Mouse (Mus musculus) stomach, embryonic 15.5 days (tissue): Measurements from ENCODE around the gene Rtel1. TPM values are rescaled to one million over a fixed set of nuclear protein-coding genes. Genes with fewer than 3 reads are reported as not detected.
"Not testable (repeated sequence)": the region's sequence is repeated elsewhere in the genome, so short reads cannot be mapped to it uniquely, and the experiment has no call there.

Experiments
- ATAC-seq: fragments of 200-750 bp; cut with Nextera tagmentation; 2 replicates; pipeline ENCODE4 v1.8.0; 2017; ENCODE audit warnings: low read depth, moderate number of reproducible peaks, moderate TSS enrichment; ENCODE audit not compliant: insufficient read depth, low FRiP score
- H3K27ac ChIP-seq: fragments of 300-500 bp; sonication (generic); 2 replicates; pipeline ENCODE4 v1.5.1; 2015; ENCODE audit warnings: mild to moderate bottlenecking, inconsistent platforms
- H3K27me3 ChIP-seq: fragments of 300-500 bp; sonication (generic); replicated peaks from 2 replicates; pipeline ENCODE4 v1.6.1; 2015; ENCODE audit warnings: inconsistent platforms
- H3K36me3 ChIP-seq: fragments of 300-500 bp; sonication (generic); 2 replicates; pipeline ENCODE4 v1.6.1; 2015; ENCODE audit warnings: inconsistent platforms
- H3K4me1 ChIP-seq: fragments of 300-500 bp; sonication (generic); 2 replicates; pipeline ENCODE4 v1.6.1; 2015; ENCODE audit warnings: inconsistent platforms
- H3K4me2 ChIP-seq: fragments of 300-500 bp; sonication (generic); 2 replicates; pipeline ENCODE4 v1.6.1; 2015; ENCODE audit warnings: mild to moderate bottlenecking, inconsistent platforms
- H3K4me3 ChIP-seq: fragments of 300-500 bp; sonication (generic); replicated peaks from 2 replicates; pipeline ENCODE4 v1.5.1; 2015; ENCODE audit warnings: inconsistent platforms
- H3K9ac ChIP-seq: fragments of 300-500 bp; sonication (generic); 2 replicates; pipeline ENCODE4 v1.6.1; 2015; ENCODE audit warnings: inconsistent platforms
- H3K9me3 ChIP-seq: fragments of 300-500 bp; sonication (generic); 2 replicates; pipeline ENCODE4 v1.6.1; 2016; ENCODE audit warnings: inconsistent platforms
- WGBS: fragments of 180-500 bp; shearing (Covaris S2); methylation state at CpG from one replicate; pipeline ENCODE4 v1.1.7; 2015; 5-methylcytosine and 5-hydroxymethylcytosine counted together
- polyA plus RNA-seq: library from polyadenylated mRNA; unstranded; fragments of >200 nt; fragmentation: Nextera tagmentation; extraction: Ambion mirVana; gene quantifications from 2 replicates; pipeline ENCODE4 v1.2.1, GENCODE M21; 2015

Rtel1 gene
- 35.4 and 39.2 TPM in 2 replicates for polyA plus RNA-seq

DNA sequence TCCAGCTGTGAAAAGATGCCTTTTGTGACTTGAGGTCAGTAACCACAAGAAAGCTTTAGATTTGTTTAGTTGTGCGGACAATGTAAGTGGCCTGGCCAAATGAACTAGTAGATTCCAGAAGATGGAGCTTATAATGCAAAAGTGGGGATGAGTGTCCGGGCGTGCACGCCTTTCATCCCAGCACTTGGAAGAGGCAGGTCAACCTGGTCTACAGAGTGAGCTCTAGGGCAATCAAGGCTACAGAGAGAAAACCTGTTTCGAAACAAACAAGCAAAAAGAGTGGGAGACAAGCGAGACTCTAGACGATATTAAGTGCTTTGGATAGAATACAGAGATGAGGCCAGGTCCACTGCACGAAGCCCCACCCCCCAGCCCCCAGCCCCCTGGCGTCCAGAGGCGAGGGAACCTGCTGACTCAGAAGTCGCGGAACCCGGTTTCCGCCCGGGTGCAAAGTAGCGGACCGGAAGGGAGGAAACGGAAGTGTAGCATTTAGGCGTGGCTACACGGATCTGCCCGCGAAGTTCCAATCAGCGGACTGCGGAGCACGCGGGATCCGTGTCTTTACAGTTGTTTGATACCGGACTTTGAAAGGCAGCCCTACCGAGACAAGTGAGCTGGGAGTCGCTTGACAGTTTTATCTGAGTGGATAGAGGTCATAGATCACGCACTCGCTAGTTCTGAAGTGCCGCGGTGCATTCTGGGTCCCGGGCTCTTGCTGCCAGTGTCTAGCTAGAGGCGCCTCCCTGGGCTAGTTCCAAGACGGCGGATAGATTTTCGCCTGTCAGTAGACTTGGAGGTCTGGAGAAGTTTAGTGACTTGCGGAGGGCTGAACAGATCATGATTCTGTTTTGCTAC lies at the start of gene Rtel1:
TSS of gene Rtel1 (plus strand) at position 492 of the 855 bp plus-strand sequence.
- H3K27ac ChIP-seq, result peak within 1 kb of the TSS; percentile 80
- H3K27me3 ChIP-seq, result peaks cover 7% of the 10 kb centered on the region; the same call in 1 of the 2 replicates
- peak; percentile 91 for ATAC-seq
- 5% methylated on average over 40 of the region's 40 CpGs for WGBS
- peaks cover 20% of the 10 kb centered on the region; the same call in 1 of the 2 replicates for H3K36me3 ChIP-seq
- H3K9ac ChIP-seq, result peak within 1 kb of the TSS; percentile 30
- H3K9me3 ChIP-seq, result no peaks in the 10 kb centered on the region
- H3K4me3 ChIP-seq, result peak within 1 kb of the TSS; percentile 78
- peaks cover 12% of the 10 kb centered on the region for H3K4me1 ChIP-seq
- H3K4me2 ChIP-seq, result peak within 1 kb of the TSS; percentile 69

GRCm38 (mm10) chr2:181272092-181272491 lies 47.4 kb upstream of the Rtel1 start:
- 90% methylated on average over 2 of the region's 2 CpGs for WGBS
- Histone ChIP-seq H3K36me3 (peaks cover 8% of the 10 kb centered on the region; the same call in 1 of the 2 replicates), H3K9me3 (no peaks in the 10 kb centered on the region), H3K4me3 (no peak overlapping the region), H3K4me2 (no peak overlapping the region), H3K27ac (no peak overlapping the region), H3K4me1 (no peaks in the 10 kb centered on the region), H3K9ac (no peak overlapping the region), H3K27me3 (no peaks in the 10 kb centered on the region)
- no peak for ATAC-seq

DNA sequence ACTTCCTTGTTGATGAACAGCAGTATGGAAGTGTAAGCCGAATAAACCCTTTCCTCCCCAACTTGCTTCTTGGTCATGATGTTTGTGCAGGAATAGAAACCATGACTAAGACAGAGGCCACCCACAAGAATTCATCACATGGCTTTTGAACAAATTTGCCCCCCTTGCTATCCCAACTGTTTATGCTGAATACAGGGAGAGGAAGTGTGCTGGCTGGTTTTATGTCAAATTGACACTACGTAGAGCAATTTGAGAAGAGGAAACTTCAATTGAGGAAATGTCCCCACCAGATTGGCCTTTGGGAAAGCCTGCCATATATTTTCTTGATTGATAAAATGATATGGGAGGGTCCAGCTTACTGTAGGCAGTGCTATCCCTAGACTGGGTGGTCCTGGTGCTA lies 45.7 kb upstream of the Rtel1 start:
- ATAC-seq, result no peak
- Histone ChIP-seq H3K9ac (no peak overlapping the region), H3K36me3 (peaks cover 6% of the 10 kb centered on the region; the same call in 1 of the 2 replicates), H3K4me3 (no peak overlapping the region), H3K27me3 (no peaks in the 10 kb centered on the region), H3K9me3 (no peaks in the 10 kb centered on the region), H3K27ac (no peak overlapping the region), H3K4me2 (no peak overlapping the region), H3K4me1 (no peaks in the 10 kb centered on the region)
- 96% methylated on average over 2 of the region's 2 CpGs for WGBS

DNA sequence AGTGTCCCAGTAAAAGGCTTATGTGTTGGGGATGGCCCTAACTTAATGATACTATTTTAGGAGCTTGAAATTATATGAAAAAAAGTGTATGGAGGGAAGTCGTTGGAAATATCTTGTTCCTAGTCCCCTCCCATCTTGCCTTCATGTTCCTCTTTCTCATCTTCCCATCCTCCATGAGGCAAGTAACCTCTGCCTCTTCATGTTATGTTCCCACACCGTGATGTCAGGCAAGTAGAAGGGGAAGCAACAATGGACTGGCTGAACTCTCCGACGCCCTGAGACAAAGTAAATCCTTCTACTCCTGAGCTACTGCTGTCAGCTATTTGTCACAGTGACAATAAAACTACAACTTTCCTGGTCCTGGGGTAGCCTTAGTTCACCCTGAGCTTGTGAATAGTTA lies 44.9 kb upstream of the Rtel1 start:
- Histone ChIP-seq H3K27me3 (no peaks in the 10 kb centered on the region), H3K4me3 (no peak overlapping the region), H3K4me1 (no peaks in the 10 kb centered on the region), H3K27ac (no peak overlapping the region), H3K9me3 (no peaks in the 10 kb centered on the region), H3K36me3 (peaks cover 2% of the 10 kb centered on the region; the same call in 1 of the 2 replicates), H3K9ac (no peak overlapping the region), H3K4me2 (no peak overlapping the region)
- ATAC-seq, result no peak
- 76% methylated on average over 4 of the region's 4 CpGs for WGBS

DNA sequence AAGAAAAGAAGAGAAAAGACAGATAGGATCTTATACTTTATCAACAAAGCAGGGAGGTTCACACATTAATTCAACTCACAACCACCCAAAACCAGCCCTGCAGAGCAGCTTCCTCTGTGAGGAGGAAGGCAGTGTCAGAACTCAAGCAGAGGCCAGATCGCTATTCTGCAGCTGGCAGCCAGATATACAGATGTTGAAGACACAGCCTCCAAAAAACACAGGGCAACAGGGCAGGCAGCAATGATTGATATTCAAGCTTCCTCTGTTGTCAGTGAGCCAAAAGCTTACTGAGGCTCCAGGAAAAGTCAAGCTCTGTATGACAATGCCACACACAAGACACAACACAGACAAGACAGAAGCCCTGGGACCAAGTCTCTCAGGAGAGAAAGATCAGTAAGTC lies 42.8 kb upstream of the Rtel1 start:
- H3K4me2 ChIP-seq, result no peak overlapping the region
- no peak overlapping the region for H3K9ac ChIP-seq
- H3K9me3 ChIP-seq, result no peaks in the 10 kb centered on the region
- 50% methylated on average over 1 of the region's 1 CpGs for WGBS
- no peaks in the 10 kb centered on the region for H3K27me3 ChIP-seq
- H3K27ac ChIP-seq, result no peak overlapping the region
- H3K4me1 ChIP-seq, result no peaks in the 10 kb centered on the region
- peaks cover 8% of the 10 kb centered on the region for H3K36me3 ChIP-seq
- no peak for ATAC-seq
- no peak overlapping the region for H3K4me3 ChIP-seq

DNA sequence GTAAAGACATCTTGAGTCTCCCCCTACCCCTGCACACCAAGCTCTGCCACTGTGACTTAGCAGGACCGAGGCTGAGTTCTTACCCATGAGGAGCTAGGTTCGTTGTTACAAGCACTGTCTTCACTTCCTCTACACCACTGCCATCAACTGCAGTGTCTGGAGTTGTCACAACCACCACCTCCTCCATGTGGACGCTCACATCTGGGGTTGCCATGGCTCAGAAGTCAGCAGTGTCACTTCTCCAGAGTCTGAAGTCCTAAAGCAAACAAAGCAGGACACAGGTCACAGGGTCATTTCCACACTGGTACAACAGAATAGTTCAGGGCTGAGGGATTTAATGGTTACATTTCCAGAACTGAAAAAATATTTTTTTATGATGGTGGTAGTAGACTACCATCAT lies 41.7 kb upstream of the Rtel1 start:
- whole genome bisulfite sequencing, result 65% methylated on average over 3 of the region's 3 CpGs
- Histone ChIP-seq H3K4me1 (no peaks in the 10 kb centered on the region), H3K36me3 (peaks cover 8% of the 10 kb centered on the region), H3K4me3 (no peak overlapping the region), H3K4me2 (no peak overlapping the region), H3K27ac (no peak overlapping the region), H3K27me3 (no peaks in the 10 kb centered on the region), H3K9me3 (no peaks in the 10 kb centered on the region), H3K9ac (no peak overlapping the region)
- ATAC-seq, result no peak

GRCm38 (mm10) chr2:181279968-181280367 lies 39.6 kb upstream of the Rtel1 start:
- no peak overlapping the region for H3K27ac ChIP-seq
- 83% methylated on average over 1 of the region's 1 CpGs for WGBS
- no peaks in the 10 kb centered on the region for H3K9me3 ChIP-seq
- no peak overlapping the region for H3K9ac ChIP-seq
- H3K4me2 ChIP-seq, result no peak overlapping the region
- H3K4me1 ChIP-seq, result no peaks in the 10 kb centered on the region
- peaks cover 12% of the 10 kb centered on the region for H3K36me3 ChIP-seq
- H3K4me3 ChIP-seq, result no peak overlapping the region
- no peak for ATAC-seq
- no peaks in the 10 kb centered on the region for H3K27me3 ChIP-seq

- H3K27ac ChIP-seq, result peak overlapping the region; percentile 94
- H3K4me2 ChIP-seq, result peak overlapping the region; percentile 60
- H3K4me1 ChIP-seq, result peaks cover 2% of the 10 kb centered on the region; the same call in 1 of the 2 replicates
- H3K4me3 ChIP-seq, result peak overlapping the region; percentile 74
- H3K9me3 ChIP-seq, result no peaks in the 10 kb centered on the region
- 0 out of 2 replicates have a peak, but pooled peaks cover 5% of the 10 kb centered on the region for H3K36me3 ChIP-seq
- H3K9ac ChIP-seq, result peak overlapping the region; percentile 74
- H3K27me3 ChIP-seq, result no peaks in the 10 kb centered on the region
- ATAC-seq, result no peak
- WGBS, result 51% methylated on average over 6 of the region's 6 CpGs
These were observed 32.8 kb upstream of the Rtel1 start for GRCm38 (mm10) chr2:181286629-181287337.

- under 1% methylated on average over 43 of the region's 71 CpGs for WGBS
- Histone ChIP-seq H3K9me3 (no peaks in the 10 kb centered on the region), H3K4me3 (peak overlapping the region; percentile 74), H3K4me1 (peaks cover 2% of the 10 kb centered on the region; the same call in 1 of the 2 replicates), H3K4me2 (peak overlapping the region; percentile 60), H3K36me3 (0 out of 2 replicates have a peak, but pooled peaks cover 5% of the 10 kb centered on the region), H3K9ac (peak overlapping the region; percentile 74), H3K27me3 (no peaks in the 10 kb centered on the region), H3K27ac (peak overlapping the region; percentile 94)
- peak; percentile 79 for ATAC-seq
These were observed 32.1 kb upstream of the Rtel1 start for GRCm38 (mm10) chr2:181287338-181287957.

DNA sequence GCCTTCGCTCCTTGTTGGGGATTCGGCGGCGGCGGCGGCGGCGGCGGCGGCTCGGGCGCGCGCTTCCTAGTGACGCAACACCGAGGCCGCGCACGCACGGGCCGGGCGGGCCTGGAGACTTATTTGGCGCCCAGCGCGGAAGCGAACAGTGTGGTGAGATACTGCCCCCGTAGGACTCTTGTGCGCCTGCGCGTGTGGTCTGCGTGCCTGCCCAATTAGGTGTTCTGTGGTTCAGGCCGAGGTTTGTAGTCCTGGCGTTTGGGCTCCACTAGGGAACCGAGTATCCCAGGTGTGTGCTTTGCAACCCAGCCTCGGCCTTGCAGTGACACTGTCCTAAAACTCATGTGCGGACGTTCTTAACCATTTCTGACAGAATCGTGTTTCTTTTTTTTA lies 31.6 kb upstream of the Rtel1 start, which contains the start of gene Gmeb2:
TSS of gene Gmeb2 (minus strand) at position 78 of the 393 bp plus-strand sequence.
- not testable (repeated sequence) for H3K36me3 ChIP-seq
- peak within 1 kb of the TSS; percentile 74 for H3K4me3 ChIP-seq

DNA sequence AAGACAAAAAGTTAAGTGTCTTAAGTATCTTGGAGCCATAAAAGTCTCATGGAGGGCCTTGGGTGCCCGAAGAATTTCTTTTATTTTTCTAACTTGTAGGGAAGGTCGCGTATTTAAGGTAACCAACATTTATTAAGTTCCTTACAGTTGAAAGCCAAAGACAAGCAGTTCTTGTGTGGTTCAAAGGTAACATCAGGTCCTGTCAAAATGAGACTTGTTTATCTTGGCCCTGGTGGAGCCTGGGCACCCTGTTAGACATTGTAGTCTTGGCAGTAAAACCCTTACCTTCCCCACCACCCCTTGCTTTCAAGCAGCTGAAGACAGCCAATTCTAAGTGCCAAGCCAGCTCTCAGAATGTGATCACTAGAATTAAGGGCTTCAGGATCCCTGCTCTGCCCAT lies 30.8 kb upstream of the Rtel1 start:
- WGBS, result 64% methylated on average over 3 of the region's 3 CpGs

More for the DNA sequence above, 31.6 kb upstream of the Rtel1 start, which contains the start of gene Gmeb2:
- ATAC-seq, result peak; percentile 98
- H3K9me3 ChIP-seq, H3K27me3 ChIP-seq, H3K4me1 ChIP-seq: not testable (repeated sequence)
- Histone ChIP-seq H3K9ac (peak within 1 kb of the TSS; percentile 74), H3K4me2 (peak within 1 kb of the TSS; percentile 65), H3K27ac (peak within 1 kb of the TSS; percentile 94)
- under 1% methylated on average over 35 of the region's 38 CpGs for WGBS

More for the DNA sequence above, 30.8 kb upstream of the Rtel1 start:
- H3K36me3 ChIP-seq, result no peaks in the 10 kb centered on the region
- H3K4me1 ChIP-seq, result peaks cover 2% of the 10 kb centered on the region; the same call in 1 of the 2 replicates
- 0 out of 2 replicates have a peak overlapping the region, but pooled peaks have one; percentile 68 for H3K27ac ChIP-seq
- no peak overlapping the region for H3K9ac ChIP-seq
- no peaks in the 10 kb centered on the region for H3K9me3 ChIP-seq
- ATAC-seq, result no peak
- H3K4me3 ChIP-seq, result peak overlapping the region; percentile 74
- H3K4me2 ChIP-seq, result peak overlapping the region; percentile 65
- H3K27me3 ChIP-seq, result no peaks in the 10 kb centered on the region
